Mouse (Mus musculus): Measurements from ENCODE around the gene Pus10.

GRCm38 (mm10) chr11:23712299-23712698, 46.8 kb downstream of the Pus10 start:
- TF ChIP-seq GATA1 (IDR thresholded peaks at IDR 0.05; ENCODE audit: low read length) (no peak), TAL1 (IDR thresholded peaks at IDR 0.05; ENCODE audit: low read length) (no peak)

Data from erythroblast, embryonic 14.5 days (primary cell).